Mouse (Mus musculus): ENCODE measurements around the gene Nnmt.

GRCm38 (mm10) chr9:48600881-48601280 is 4.1 kb downstream of the Nnmt start:
- TF ChIP-seq RAD21 (IDR thresholded peaks at IDR 0.05; ENCODE audit: low read depth, low read length) (no peak), RCOR1 (conservative IDR thresholded peaks at IDR 0.05; ENCODE audit: low read depth, low read length) (no peak), ZNF384 (IDR thresholded peaks at IDR 0.05; ENCODE audit: low read depth, low read length) (no peak), ETS1 (conservative IDR thresholded peaks at IDR 0.05; ENCODE audit: low read depth, low read length) (no peak), EP300 (IDR thresholded peaks at IDR 0.05; ENCODE audit: low read length) (no peak), POLR2A (IDR thresholded peaks at IDR 0.05; ENCODE audit: low read depth, low read length) (no peak), CTCF (conservative IDR thresholded peaks at IDR 0.05 in 1 of 2, IDR thresholded peaks at IDR 0.05 in 1 of 2; ENCODE audit: low read depth in 2 of 2, low read length in 2 of 2) (no peak), MYC (IDR thresholded peaks at IDR 0.05; ENCODE audit: low read depth, low read length) (no peak), MXI1 (IDR thresholded peaks at IDR 0.05; ENCODE audit: low read depth, low read length) (no peak)
